In the genomic region with DNA sequence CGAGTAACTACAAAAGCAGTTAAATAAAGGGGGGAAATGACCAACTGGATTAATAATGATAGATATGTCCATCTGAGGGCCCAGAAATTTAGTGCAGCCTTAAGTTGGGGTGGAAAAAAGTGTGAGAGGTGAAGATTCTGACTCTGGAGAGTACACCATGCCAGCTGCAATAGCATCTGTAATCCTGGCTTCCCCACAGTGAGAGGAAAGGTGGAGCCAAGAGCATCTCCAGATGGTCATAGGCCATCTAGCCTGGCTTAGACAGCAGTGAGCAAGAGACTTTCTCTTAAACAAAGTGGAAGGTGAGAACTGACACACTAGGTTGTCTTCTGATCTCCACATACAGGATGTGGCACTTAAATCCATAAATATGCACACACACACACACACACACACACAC, we compare ENCODE assay signal across 25 mouse cellular contexts.
"Had no signal": no experiment of that assay in that cellular context is flagged by ENCODE, and none has a peak within 500 bp of the region (broad histone marks: within the 10 kb centered on the region; RNA-seq: fewer than 3 reads in every experiment).

No protein-coding gene starts in this region.

- H3K9me3 ChIP-seq: heart, embryonic 10.5 days; heart, embryonic 12.5 days; hindbrain, embryonic 10.5 days; intestine, embryonic 15.5 days; limb, embryonic 10.5 days; limb, embryonic 12.5 days; liver, embryonic 13.5 days; liver, embryonic 15.5 days had no signal

- H3K27ac ChIP-seq: gastrocnemius, adult 2 months; heart, embryonic 10.5 days; hindbrain, embryonic 10.5 days; hindbrain, embryonic 14.5 days; intestine, embryonic 15.5 days; layer of hippocampus, adult 2 months; limb, embryonic 10.5 days; limb, embryonic 12.5 days; liver, embryonic 13.5 days; liver, embryonic 15.5 days had no signal

- H3K27me3 ChIP-seq: heart, embryonic 12.5 days; intestine, embryonic 15.5 days; limb, embryonic 12.5 days; liver, embryonic 13.5 days; liver, embryonic 15.5 days had no signal

- H3K4me2 ChIP-seq: heart, embryonic 12.5 days; hindbrain, embryonic 14.5 days; intestine, embryonic 15.5 days; limb, embryonic 12.5 days; liver, embryonic 11.5 days; liver, embryonic 13.5 days; liver, embryonic 15.5 days had no signal

- H3K9ac ChIP-seq: heart, embryonic 12.5 days; hindbrain, embryonic 14.5 days; intestine, embryonic 15.5 days; limb, embryonic 12.5 days; liver, embryonic 13.5 days; liver, embryonic 15.5 days had no signal

- ATAC-seq: inflammation-experienced regulatory T-cells, adult 6 months; intestine, embryonic 15.5 days; intestine, postnatal 0 days had no signal

- H3K4me1 ChIP-seq: heart, embryonic 10.5 days; heart, embryonic 12.5 days; hindbrain, embryonic 10.5 days; intestine, embryonic 15.5 days; limb, embryonic 10.5 days; limb, embryonic 12.5 days; liver, embryonic 15.5 days had no signal

- H3K4me3 ChIP-seq: gastrocnemius, adult 2 months; heart, embryonic 10.5 days; heart, embryonic 12.5 days; hindbrain, embryonic 10.5 days; intestine, embryonic 15.5 days; layer of hippocampus, adult 2 months; limb, embryonic 10.5 days; limb, embryonic 12.5 days; liver, embryonic 13.5 days; liver, embryonic 15.5 days had no signal

- H3K36me3 ChIP-seq: heart, embryonic 10.5 days; heart, embryonic 12.5 days; hindbrain, embryonic 10.5 days; intestine, embryonic 15.5 days; limb, embryonic 10.5 days; limb, embryonic 12.5 days; liver, embryonic 13.5 days; liver, embryonic 15.5 days had no signal

- DNase-seq: gastrocnemius, adult 2 months; gastrocnemius, postnatal 10 days; gastrocnemius, postnatal 25 days; heart, adult 18-20 months; heart, postnatal 10 days; heart, postnatal 4 days; kidney, adult 18-20 months; kidney, adult 8-10 months; kidney, postnatal 10 days; kidney, postnatal 25 days; kidney, postnatal 4 days; liver; liver, embryonic 13.5 days had no signal
